Mouse (Mus musculus): ENCODE measurements around the gene Kdm1b. TPM values are rescaled to one million over a fixed set of nuclear protein-coding genes. Genes with fewer than 3 reads are reported as not detected.

Kdm1b gene
- polyA plus RNA-seq, 1 experiment from 2014 or later: 19.1 TPM

GRCm38 (mm10) chr13:47044617-47044947, 1.3 kb downstream of the Kdm1b start, which contains the start of gene Tpmt:
TSS of gene Tpmt (minus strand) at chr13:47044737.
- Histone ChIP-seq H3K36me3 (ENCODE audit: control insufficient read depth, insufficient read depth, low read length) (no peaks in the 10 kb centered on the region), H3K9ac (ENCODE audit: low read length) (peak within 1 kb of the TSS; percentile 72), H3K9me3 (ENCODE audit: control insufficient read depth, low read length) (no peaks in the 10 kb centered on the region), H3K27ac (ENCODE audit: low read depth, low read length) (0 out of 2 replicates have a peak within 1 kb of the TSS, but pooled peaks have one; percentile 63), H3K4me3 (ENCODE audit: low read depth, low read length) (peak within 1 kb of the TSS; percentile 83), H3K27me3 (ENCODE audit: control insufficient read depth, insufficient read depth, low read length) (no peaks in the 10 kb centered on the region), H3K4me1 (ENCODE audit: control insufficient read depth, insufficient read depth, low read length) (peaks cover 11% of the 10 kb centered on the region), H3K4me2 (ENCODE audit: low read depth) (peak within 1 kb of the TSS; percentile 91)
- DNase-seq (ENCODE audit: low spot score) (no peak), ATAC-seq (ENCODE audit: insufficient read depth, low FRiP score, low TSS enrichment) (no peak)
- WGBS: 17% methylated on average over 10 of the region's 10 CpGs

DNA sequence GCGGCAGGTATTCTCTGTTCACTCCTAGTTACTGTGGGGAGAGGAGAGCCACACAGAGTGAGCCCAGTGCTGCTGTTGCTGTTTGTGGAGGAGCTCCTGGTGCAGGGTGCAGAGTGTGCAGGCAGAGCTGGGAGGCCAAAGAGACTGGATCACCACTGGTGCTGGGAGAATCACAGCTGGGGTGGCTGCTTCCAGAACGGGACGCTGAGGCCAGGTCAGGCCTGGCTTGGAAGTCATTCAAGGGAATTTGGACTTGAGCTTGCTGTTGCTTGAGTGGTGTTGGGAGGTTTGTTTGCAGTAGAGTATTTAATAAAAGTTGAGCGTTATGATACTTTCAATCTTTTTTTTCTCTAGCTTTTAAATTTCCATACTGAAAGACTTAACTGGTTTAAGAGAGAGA, 4.7 kb downstream of the Kdm1b start:
- no peak overlapping the region for H3K9ac ChIP-seq (ENCODE audit: low read length)
- H3K36me3 ChIP-seq (ENCODE audit: control insufficient read depth, insufficient read depth, low read length): no peaks in the 10 kb centered on the region
- DNase-seq (ENCODE audit: low spot score) (no peak), ATAC-seq (ENCODE audit: insufficient read depth, low FRiP score, low TSS enrichment) (no peak)
- no peak overlapping the region for H3K27ac ChIP-seq (ENCODE audit: low read depth, low read length)
- H3K4me1 ChIP-seq (ENCODE audit: control insufficient read depth, insufficient read depth, low read length): peaks cover 8% of the 10 kb centered on the region
- no peaks in the 10 kb centered on the region for H3K27me3 ChIP-seq (ENCODE audit: control insufficient read depth, insufficient read depth, low read length)
- no peaks in the 10 kb centered on the region for H3K9me3 ChIP-seq (ENCODE audit: control insufficient read depth, low read length)
- H3K4me3 ChIP-seq (ENCODE audit: low read depth, low read length): no peak overlapping the region
- 94% methylated on average over 4 of the region's 4 CpGs for WGBS
- H3K4me2 ChIP-seq (ENCODE audit: low read depth): no peak overlapping the region

DNA sequence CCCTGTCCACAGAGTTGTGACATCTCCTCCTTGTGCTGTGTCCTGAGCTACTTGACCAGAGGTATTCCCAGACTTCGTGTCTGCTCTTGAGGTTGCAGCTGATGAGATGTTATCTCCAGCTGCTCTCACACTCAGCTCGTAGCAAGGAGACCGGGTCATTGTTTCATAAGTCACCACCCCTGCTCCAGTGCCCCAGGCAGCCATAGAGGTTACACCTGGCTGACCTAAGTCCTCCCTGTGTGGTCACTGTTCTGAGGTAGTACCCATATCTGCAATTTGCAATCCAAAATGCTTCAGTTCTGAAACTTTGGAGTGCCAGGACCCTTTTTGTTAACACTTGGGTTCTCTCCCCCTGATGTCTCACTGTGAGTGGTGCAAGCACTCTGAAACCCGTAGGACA, 6.7 kb downstream of the Kdm1b start:
- no peaks in the 10 kb centered on the region for H3K36me3 ChIP-seq (ENCODE audit: control insufficient read depth, insufficient read depth, low read length)
- 86% methylated on average over 4 of the region's 4 CpGs for WGBS
- H3K27me3 ChIP-seq (ENCODE audit: control insufficient read depth, insufficient read depth, low read length): no peaks in the 10 kb centered on the region
- no peak overlapping the region for H3K9ac ChIP-seq (ENCODE audit: low read length)
- no peak for DNase-seq (ENCODE audit: low spot score)
- no peak overlapping the region for H3K4me2 ChIP-seq (ENCODE audit: low read depth)
- no peaks in the 10 kb centered on the region for H3K9me3 ChIP-seq (ENCODE audit: control insufficient read depth, low read length)
- no peak overlapping the region for H3K4me3 ChIP-seq (ENCODE audit: low read depth, low read length)
- no peak for ATAC-seq (ENCODE audit: insufficient read depth, low FRiP score, low TSS enrichment)
- no peak overlapping the region for H3K27ac ChIP-seq (ENCODE audit: low read depth, low read length)
- H3K4me1 ChIP-seq (ENCODE audit: control insufficient read depth, insufficient read depth, low read length): no peaks in the 10 kb centered on the region

DNA sequence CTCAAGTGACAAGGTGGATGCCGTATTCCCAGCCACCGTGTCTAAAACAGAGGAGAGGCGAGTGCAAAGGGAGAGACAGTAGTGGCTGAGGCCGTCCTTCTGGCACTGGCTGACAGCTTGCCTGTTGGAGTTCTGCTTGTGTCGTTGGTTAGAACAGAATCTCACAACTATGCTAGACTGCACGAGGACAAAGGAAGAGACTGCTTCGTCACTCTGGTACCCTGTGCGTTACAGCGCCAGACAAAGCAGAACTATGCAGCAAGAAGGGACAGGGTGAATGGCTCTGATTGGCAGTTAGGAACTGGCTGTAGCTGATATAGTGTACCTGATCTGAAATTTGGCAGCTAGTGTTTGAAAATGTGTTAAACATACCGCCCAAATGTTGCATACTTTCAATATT, 10.7 kb downstream of the Kdm1b start:
- Histone ChIP-seq H3K4me1 (ENCODE audit: control insufficient read depth, insufficient read depth, low read length) (no peaks in the 10 kb centered on the region), H3K27me3 (ENCODE audit: control insufficient read depth, insufficient read depth, low read length) (no peaks in the 10 kb centered on the region), H3K9me3 (ENCODE audit: control insufficient read depth, low read length) (no peaks in the 10 kb centered on the region), H3K4me2 (ENCODE audit: low read depth) (no peak overlapping the region), H3K36me3 (ENCODE audit: control insufficient read depth, insufficient read depth, low read length) (no peaks in the 10 kb centered on the region; the same call in 1 of the 2 replicates), H3K9ac (ENCODE audit: low read length) (no peak overlapping the region), H3K4me3 (ENCODE audit: low read depth, low read length) (no peak overlapping the region), H3K27ac (ENCODE audit: low read depth, low read length) (no peak overlapping the region)
- WGBS: 60% methylated on average over 10 of the region's 10 CpGs
- DNase-seq (ENCODE audit: low spot score) (no peak), ATAC-seq (ENCODE audit: insufficient read depth, low FRiP score, low TSS enrichment) (no peak)

DNA sequence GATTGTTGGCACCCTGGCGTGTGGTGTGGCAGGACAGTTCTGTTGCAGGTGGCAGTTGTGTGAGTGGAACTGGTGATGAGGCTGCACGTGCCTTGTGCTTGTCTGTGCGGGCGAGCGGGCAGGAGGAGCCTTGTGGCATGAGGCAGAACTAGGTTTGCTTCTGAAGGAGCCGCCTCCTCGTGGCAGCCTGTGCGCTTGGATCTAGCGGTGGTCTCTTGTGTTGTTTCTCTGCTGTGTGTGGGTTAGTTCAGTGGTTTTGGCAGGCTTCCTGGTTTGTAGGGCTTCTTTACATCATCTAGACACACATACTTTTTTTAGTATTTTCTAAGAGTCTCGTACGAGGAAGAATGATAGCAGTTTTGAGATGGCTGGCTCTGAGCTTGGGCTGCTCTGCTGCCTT, 12.8 kb downstream of the Kdm1b start:
- H3K4me1 ChIP-seq (ENCODE audit: control insufficient read depth, insufficient read depth, low read length): no peaks in the 10 kb centered on the region
- no peak overlapping the region for H3K4me2 ChIP-seq (ENCODE audit: low read depth)
- no peak for DNase-seq (ENCODE audit: low spot score)
- no peaks in the 10 kb centered on the region for H3K27me3 ChIP-seq (ENCODE audit: control insufficient read depth, insufficient read depth, low read length)
- 94% methylated on average over 11 of the region's 11 CpGs for WGBS
- H3K36me3 ChIP-seq (ENCODE audit: control insufficient read depth, insufficient read depth, low read length): no peaks in the 10 kb centered on the region; the same call in 1 of the 2 replicates
- no peak overlapping the region for H3K27ac ChIP-seq (ENCODE audit: low read depth, low read length)
- no peak for ATAC-seq (ENCODE audit: insufficient read depth, low FRiP score, low TSS enrichment)
- H3K4me3 ChIP-seq (ENCODE audit: low read depth, low read length): no peak overlapping the region
- no peak overlapping the region for H3K9ac ChIP-seq (ENCODE audit: low read length)
- H3K9me3 ChIP-seq (ENCODE audit: control insufficient read depth, low read length): no peaks in the 10 kb centered on the region

- no peak for ATAC-seq (ENCODE audit: insufficient read depth, low FRiP score, low TSS enrichment)
- Histone ChIP-seq H3K9me3 (ENCODE audit: control insufficient read depth, low read length) (no peaks in the 10 kb centered on the region), H3K36me3 (ENCODE audit: control insufficient read depth, insufficient read depth, low read length) (no peaks in the 10 kb centered on the region; the same call in 1 of the 2 replicates), H3K4me2 (ENCODE audit: low read depth) (no peak overlapping the region), H3K9ac (ENCODE audit: low read length) (no peak overlapping the region), H3K27me3 (ENCODE audit: control insufficient read depth, insufficient read depth, low read length) (no peaks in the 10 kb centered on the region), H3K27ac (ENCODE audit: low read depth, low read length) (no peak overlapping the region), H3K4me3 (ENCODE audit: low read depth, low read length) (no peak overlapping the region), H3K4me1 (ENCODE audit: control insufficient read depth, insufficient read depth, low read length) (no peaks in the 10 kb centered on the region)
- no peak for DNase-seq (ENCODE audit: low spot score)
- 93% methylated on average over 5 of the region's 5 CpGs for WGBS
Observed at GRCm38 (mm10) chr13:47056781-47057180, 13.5 kb downstream of the Kdm1b start.

DNA sequence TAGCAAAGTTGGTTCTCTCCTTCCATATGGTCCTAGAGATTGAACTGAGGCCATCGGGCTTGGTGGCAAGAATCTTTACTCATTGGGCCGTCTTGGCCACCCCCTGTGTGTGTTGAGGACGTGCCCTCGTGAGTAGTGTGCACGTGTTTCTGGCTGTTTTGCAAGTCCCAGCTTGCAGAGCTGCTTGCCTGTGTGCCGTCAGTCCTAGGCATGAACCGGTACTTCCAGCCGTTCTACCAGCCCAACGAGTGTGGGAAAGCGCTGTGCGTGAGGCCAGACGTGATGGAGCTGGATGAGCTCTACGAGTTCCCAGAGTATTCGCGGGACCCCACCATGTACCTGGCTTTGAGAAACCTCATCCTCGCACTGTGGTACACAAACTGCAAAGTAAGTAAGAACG, 19.5 kb downstream of the Kdm1b start:
- ATAC-seq (ENCODE audit: insufficient read depth, low FRiP score, low TSS enrichment): no peak
- Histone ChIP-seq H3K4me1 (ENCODE audit: control insufficient read depth, insufficient read depth, low read length) (no peaks in the 10 kb centered on the region), H3K4me2 (ENCODE audit: low read depth) (no peak overlapping the region), H3K9ac (ENCODE audit: low read length) (no peak overlapping the region), H3K4me3 (ENCODE audit: low read depth, low read length) (no peak overlapping the region), H3K9me3 (ENCODE audit: control insufficient read depth, low read length) (no peaks in the 10 kb centered on the region), H3K27me3 (ENCODE audit: control insufficient read depth, insufficient read depth, low read length) (no peaks in the 10 kb centered on the region), H3K36me3 (ENCODE audit: control insufficient read depth, insufficient read depth, low read length) (no peaks in the 10 kb centered on the region; the same call in 1 of the 2 replicates), H3K27ac (ENCODE audit: low read depth, low read length) (no peak overlapping the region)
- no peak for DNase-seq (ENCODE audit: low spot score)
- 93% methylated on average over 17 of the region's 17 CpGs for WGBS

DNA sequence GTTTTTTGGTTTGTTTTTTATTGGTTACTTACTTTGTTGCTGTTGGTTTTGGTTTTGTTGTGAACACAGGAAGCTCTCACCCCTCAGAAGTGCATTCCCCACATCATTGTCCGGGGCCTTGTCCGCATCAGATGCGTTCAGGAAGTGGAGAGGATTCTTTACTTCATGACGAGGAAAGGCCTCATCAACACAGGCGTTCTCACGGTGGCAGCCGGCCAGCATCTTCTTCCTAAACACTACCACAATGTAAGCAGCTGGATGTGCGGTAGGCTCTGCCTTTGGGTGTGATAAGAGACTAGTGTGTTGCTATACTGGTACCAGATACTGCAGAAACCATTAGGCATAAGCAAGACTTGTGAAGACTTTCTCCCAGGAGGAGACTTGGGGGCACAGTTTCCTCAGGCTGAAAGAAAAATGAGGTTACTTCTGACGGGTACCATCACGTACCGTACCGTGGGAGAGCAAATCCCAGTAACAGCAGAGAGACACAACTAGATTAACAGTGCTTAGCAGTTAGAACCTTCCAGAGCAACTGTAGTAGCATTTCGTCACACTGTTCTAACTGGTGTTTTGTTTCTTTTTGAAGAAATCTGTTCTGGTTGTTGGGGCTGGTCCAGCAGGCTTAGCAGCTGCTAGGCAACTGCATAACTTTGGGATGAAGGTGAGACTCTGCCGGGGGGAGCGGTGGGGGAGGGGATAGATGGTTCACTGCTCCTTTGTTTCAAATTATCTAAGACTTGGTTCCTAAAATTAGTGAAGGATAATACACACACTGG, 20.9 kb downstream of the Kdm1b start:
- Histone ChIP-seq H3K27ac (ENCODE audit: low read depth, low read length) (no peak overlapping the region), H3K4me2 (ENCODE audit: low read depth) (no peak overlapping the region), H3K27me3 (ENCODE audit: control insufficient read depth, insufficient read depth, low read length) (no peaks in the 10 kb centered on the region), H3K9me3 (ENCODE audit: control insufficient read depth, low read length) (no peaks in the 10 kb centered on the region), H3K4me1 (ENCODE audit: control insufficient read depth, insufficient read depth, low read length) (no peaks in the 10 kb centered on the region), H3K4me3 (ENCODE audit: low read depth, low read length) (no peak overlapping the region), H3K9ac (ENCODE audit: low read length) (no peak overlapping the region), H3K36me3 (ENCODE audit: control insufficient read depth, insufficient read depth, low read length) (no peaks in the 10 kb centered on the region; the same call in 1 of the 2 replicates)
- DNase-seq (ENCODE audit: low spot score) (no peak), ATAC-seq (ENCODE audit: insufficient read depth, low FRiP score, low TSS enrichment) (no peak)
- 88% methylated on average over 15 of the region's 15 CpGs for WGBS

- H3K27me3 ChIP-seq (ENCODE audit: control insufficient read depth, insufficient read depth, low read length): no peaks in the 10 kb centered on the region
- no peak overlapping the region for H3K27ac ChIP-seq (ENCODE audit: low read depth, low read length)
- H3K36me3 ChIP-seq (ENCODE audit: control insufficient read depth, insufficient read depth, low read length): no peaks in the 10 kb centered on the region
- no peak for ATAC-seq (ENCODE audit: insufficient read depth, low FRiP score, low TSS enrichment)
- H3K4me2 ChIP-seq (ENCODE audit: low read depth): no peak overlapping the region
- 96% methylated on average over 10 of the region's 10 CpGs for WGBS
- no peaks in the 10 kb centered on the region for H3K9me3 ChIP-seq (ENCODE audit: control insufficient read depth, low read length)
- no peak overlapping the region for H3K9ac ChIP-seq (ENCODE audit: low read length)
- H3K4me3 ChIP-seq (ENCODE audit: low read depth, low read length): no peak overlapping the region
- DNase-seq (ENCODE audit: low spot score): no peak
- H3K4me1 ChIP-seq (ENCODE audit: control insufficient read depth, insufficient read depth, low read length): no peaks in the 10 kb centered on the region
Observed at GRCm38 (mm10) chr13:47066516-47066915, 23.2 kb downstream of the Kdm1b start.
